Mouse (Mus musculus): Measurements from ENCODE around the gene Drd4.
"Not testable (repeated sequence)": the region's sequence is repeated elsewhere in the genome, so short reads cannot be mapped to it uniquely, and the experiment has no call there.

Drd4 gene

DNA sequence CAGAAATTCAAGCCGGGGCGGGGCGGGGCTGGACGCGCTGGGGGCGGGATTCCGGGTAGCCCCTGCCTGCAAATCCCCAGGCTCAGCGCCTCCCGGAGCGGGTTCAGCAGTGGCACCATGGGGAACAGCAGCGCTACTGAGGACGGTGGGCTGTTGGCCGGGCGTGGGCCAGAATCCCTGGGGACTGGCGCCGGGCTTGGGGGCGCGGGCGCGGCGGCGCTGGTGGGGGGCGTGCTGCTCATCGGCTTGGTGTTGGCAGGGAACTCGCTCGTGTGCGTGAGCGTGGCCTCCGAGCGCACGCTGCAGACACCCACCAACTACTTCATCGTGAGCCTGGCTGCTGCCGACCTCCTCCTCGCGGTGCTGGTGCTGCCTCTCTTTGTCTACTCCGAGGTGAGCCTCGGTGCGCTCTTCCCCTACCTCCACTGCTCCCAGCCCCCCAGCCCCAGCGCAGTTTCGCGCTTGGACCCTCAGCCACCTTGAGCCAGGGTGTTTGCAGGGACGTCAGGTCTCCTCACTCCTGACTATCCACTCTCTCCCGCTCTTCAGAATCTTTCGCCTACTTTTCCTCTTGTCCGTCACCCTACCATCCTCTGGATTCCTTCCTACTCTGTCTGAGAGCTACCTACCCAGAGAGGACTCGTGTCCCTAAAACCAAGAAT, at the start of gene Drd4:
Gene Drd4 (plus strand): TSS at position 86 of the 662 bp plus-strand sequence.
- DNase-seq: no peak

DNA sequence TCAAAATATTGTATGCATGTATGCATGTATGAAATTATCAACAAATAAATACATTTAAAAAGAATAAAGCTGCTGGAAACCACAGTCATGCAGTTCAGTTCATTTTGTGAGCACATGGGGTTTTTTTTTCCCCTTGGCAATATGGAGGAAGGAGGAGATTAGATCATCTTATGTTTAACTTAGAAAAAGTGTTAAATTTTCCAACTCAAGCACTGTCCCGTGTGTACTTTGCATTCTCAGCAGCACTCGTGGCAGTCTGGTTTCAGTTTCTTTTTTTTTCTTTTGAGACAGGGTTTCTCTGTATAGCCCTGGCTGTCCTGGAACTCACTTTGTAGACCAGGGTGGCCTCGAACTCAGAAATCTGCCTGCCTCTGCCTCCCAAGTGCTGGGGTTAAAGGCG, 41.3 kb upstream of the Drd4 start:
- not testable (repeated sequence) for DNase-seq

DNA sequence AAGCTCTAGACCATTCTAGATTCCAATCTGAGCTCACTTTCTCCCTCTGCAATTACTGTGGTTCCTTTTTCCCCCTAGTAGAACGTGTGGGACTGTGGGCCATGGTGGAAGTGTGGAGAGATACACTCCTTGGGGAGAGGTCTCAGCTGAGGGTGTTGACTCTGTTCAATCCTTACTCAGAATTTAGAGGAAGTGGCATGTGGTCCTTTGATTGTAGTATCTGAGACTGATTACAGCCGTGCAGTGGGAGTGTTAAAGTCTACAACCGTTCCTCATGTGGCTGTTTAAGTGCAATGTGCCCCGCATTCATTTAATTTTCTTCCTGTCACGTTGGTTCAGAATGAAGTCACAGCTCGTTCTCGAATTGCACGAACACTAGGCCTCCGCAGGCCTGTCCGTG, 35.6 kb upstream of the Drd4 start:
- DNase-seq: no peak

DNA sequence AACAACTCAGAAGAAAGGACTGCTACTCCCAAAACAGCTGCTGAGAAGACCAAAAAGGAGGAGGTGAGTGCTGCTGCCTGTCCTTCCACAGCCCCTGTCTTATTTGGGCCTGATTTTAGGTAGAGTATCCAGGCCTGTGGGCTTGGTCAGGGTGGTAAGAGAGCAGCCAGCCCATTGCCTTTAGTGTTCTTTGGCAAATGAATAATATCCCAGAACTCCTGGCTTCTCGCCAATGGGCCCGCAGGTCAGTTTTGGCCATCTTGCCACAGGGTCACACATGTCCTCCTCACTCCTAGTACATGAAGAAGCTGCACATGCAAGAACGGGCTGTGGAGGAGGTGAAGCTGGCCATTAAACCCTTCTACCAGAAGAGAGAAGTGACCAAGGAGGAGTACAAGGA, 30.3 kb upstream of the Drd4 start:
- DNase-seq: no peak

DNA sequence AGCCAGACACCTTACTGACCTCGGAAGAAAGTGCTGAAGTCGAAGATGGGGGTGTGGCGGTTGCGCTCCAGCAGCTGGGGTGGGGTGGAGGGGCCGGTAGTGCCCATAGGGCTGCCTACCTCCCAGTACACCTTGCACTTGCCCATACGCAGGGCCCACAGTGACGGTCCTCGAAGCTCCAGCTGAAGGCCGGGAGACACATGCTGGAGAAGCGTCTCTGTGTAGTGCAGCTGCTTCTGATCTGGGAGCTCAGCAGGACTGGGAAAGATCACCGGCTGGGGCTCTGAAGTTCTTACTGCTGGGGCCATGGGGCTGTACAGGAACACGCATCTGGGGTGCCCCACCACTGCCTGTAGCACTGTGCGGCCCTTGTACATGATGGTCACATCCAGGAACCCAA, 28.2 kb upstream of the Drd4 start:
- DNase-seq: no peak

DNA sequence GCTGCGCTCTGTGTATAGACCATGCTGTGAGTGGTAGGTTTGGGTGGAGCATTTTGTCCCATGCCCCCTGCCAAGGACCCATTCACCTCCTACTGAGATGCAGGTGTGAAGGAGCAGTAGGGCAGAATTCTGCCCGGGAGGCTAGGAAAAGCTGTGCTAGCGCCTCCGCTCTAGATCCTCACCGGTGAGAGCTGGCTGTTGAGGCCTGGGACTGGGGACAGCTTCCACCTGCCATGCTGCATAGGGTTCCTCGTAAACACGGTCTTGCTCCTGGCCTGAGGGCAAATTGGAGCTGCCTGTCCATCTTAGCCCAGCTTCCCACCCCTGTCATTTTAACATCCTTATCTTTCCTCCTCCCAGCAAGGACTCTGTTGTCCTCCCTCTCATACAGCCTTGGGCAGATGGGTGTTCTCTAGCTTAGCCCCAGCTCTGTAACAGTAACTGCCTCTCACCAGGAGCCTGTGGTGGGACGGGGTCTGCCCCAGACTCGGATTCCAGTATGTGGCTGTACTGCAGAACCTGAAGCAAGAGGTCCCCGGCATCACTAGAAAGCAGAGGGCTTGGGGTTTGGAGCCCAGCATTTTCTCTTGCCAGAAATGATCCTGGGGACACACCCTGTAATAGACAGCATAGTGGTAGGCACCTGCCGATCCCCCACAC, 27.6 kb upstream of the Drd4 start:
- DNase-seq: no peak

DNA sequence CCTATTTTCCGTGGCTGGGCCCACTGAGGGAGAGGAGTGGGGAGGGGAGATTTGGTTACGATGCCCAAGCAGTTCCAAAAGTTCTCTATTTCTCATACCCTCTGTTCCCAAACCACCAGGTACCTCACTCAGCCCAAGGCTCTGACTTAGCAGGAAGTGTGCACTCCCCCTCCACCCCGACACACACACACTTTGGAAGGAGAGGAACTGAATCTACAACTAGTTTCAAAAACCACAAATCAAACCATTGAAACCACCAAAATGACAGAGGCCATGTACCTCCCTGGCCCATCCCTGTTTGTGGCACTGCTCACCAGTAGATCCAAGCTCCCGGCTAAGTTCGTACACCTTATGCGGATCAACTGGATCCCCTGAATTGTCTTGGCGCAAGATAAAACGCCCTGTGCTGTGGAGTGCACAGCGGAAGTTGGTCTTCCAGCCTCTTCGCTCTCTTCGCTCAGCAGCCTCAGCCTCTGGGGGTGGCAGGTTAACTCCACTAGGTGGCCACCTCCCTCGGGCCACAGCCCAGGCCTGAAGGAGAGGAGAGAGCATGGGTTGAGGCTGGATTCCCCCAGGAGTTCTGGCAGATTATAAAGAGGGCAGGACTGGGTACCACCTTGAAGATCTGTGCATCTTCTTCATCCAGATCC, 26.9 kb upstream of the Drd4 start:
- peak; percentile 72 to 76 for DNase-seq

DNA sequence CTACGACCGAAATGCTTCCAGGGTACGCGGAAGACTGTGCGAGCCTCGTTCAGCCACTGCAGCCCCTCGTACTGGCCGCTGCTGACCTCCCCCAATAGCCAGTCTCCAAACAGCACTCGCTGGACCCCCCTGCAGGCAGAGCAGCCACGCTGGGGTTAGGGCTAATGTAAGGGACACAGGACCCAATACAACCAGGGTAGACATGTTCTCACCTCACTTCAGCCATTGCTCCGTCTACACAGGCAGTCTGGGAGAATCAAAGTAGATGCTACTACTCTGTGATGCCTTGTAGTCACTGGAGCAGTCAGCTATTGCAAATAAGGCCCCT, 26.4 kb upstream of the Drd4 start:
- DNase-seq: no peak

DNA sequence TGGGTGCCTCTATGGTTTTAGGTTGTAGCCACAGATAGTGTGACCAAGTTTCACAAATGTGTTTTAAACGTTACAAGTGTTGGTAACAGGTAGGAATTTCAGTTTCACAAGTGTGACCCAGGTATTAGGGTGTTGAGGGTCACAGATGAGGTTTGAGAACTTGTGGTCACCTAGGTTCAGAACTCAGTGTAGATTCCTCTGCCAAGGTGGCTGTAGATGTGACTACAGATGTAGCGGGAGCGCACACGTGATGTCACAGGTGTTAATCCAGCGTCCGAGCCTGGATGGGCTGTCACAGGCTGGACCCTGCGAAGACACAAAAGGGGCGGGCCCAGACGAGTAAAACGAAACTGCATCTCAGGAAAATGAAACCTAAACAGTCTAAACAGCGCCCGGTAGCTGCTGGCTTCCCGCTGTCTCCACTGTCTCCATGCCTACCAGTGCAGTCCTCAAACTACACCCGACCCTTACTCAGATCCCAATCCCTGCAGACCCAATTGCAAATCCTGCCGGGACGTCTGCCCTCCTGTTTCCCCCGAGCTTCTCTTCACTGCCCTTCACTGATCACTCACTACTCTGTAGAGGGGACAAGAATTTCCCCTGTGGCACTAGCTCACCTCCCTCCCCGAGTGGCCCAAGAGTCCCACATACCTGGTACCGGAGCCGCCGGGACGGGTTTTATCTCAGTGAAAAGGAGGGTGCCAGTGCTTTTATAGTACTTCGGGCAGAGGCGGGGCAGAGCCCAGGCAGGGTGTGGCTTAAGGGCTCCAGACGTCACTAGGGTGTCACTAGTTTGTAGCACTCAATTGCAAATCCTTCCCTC, 25.9 kb upstream of the Drd4 start, which contains the start of gene Irf7:
Gene Irf7 (minus strand): TSS at position 743 of the 823 bp plus-strand sequence.
- peak; percentile 75 to 79 for DNase-seq

DNA sequence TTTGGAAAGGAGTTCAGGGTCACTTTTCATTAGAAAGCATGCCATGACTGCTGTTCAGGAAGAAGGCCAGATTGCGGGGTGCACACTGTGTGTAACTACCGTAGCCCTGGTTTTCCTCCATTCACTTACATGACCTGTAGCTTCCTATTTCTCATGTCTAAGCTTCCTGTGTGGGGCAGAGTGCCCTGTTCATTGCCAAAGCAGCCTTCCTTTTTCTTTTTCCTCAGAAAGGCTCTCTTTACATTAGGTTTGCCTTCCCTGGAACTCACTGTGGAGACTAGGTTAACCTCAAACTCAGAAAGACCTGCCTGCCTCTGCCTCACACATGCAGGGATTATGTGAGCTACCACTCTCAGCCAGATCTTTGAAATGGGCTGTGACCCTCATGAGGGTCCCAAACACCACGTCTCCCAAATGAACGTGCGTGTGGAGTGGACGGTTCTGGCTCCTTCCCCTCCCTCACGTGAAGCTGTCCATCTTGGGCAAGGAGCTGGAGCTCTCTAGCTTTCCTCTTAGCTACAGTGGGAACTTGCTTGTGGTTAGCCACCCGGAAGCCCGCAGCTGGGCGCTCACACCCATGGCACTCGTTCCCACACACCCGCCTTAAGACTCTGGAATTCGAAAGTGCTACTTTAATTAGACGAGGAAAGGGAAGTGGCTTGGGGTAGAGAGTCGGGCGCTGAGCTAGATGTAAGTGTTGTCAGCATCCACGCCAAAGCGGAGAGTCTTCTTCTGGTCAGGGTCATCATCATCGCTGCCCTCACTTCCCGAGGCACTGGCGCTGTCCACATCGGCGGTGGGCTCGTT, 23.1 kb upstream of the Drd4 start:
- no peak for DNase-seq

DNA sequence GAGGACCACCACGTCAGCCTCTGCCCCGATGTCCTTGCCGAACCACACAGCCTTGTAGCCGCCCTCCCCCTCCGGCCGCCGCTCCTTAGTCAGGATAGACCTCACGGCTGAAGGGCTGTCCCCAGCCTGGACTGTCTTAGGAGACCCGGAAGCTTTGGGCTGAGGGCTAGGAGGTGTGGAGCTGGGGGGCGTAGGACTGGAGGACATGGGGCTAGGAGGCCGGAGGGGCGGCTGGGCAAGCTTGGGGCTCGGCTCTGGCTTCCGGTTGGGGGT, 22.6 kb upstream of the Drd4 start:
- no peak for DNase-seq

DNA sequence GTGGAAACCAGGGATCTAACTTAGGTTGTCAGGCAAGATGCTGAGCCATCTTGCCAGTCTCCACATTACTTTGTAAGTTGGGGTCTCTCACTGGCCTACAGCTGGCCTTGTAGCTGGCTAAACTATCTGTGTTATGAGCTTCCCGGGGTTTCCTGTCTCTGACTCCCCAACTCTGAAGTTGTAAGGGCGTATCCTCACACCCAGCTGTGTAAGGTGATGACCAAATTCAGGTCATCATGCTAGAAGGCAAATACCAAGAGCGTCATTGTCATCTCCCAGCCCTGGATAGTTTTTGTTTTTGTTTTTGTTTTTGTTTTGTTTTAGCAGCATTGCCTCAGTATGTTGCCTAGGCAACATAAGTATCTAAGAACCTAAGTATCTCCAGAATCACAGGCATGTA, 21.2 kb upstream of the Drd4 start:
- no peak for DNase-seq

DNA sequence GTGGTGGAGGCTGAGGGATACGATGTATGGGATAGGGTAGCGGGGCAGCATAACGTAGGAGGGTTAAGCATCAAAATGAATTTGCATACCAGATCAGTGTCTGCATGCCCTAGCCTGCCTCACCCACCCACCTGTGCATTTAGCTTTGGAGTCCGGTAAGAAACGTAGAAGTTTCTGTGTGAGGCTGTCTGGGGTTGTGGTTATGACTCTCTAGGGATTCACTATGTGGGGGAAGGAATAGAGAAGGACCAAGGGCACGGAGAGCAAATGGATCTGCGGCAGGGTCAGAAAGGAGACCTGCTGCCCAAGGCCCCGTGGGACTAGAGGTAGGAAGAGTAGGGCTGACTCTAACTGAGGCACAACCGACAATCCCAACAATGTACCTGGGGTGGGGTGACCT, 16.4 kb upstream of the Drd4 start:
- DNase-seq: no peak

DNA sequence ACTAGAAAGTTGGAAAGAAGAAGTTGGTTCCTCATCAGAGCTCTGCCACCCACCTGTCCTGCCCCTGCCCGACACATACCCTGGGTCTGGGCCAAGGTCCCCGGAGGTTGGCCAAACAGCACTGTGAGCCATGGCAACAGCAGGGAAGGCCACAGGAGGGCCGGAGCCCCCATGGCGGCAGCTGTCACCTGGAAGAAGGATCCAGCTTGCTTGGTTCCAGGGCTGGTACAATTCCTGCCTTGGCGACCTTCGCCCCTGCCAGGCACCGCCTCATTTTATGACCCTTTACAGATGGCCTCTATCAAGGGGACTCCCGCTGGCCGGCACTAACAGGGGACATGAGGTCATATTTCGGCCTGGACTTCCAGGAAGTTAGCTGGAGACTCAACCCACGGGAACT, 15.3 kb upstream of the Drd4 start, which contains the start of gene Cdhr5:
Gene Cdhr5 (minus strand): TSS at position 241 of the 400 bp plus-strand sequence.
- no peak for DNase-seq

DNA sequence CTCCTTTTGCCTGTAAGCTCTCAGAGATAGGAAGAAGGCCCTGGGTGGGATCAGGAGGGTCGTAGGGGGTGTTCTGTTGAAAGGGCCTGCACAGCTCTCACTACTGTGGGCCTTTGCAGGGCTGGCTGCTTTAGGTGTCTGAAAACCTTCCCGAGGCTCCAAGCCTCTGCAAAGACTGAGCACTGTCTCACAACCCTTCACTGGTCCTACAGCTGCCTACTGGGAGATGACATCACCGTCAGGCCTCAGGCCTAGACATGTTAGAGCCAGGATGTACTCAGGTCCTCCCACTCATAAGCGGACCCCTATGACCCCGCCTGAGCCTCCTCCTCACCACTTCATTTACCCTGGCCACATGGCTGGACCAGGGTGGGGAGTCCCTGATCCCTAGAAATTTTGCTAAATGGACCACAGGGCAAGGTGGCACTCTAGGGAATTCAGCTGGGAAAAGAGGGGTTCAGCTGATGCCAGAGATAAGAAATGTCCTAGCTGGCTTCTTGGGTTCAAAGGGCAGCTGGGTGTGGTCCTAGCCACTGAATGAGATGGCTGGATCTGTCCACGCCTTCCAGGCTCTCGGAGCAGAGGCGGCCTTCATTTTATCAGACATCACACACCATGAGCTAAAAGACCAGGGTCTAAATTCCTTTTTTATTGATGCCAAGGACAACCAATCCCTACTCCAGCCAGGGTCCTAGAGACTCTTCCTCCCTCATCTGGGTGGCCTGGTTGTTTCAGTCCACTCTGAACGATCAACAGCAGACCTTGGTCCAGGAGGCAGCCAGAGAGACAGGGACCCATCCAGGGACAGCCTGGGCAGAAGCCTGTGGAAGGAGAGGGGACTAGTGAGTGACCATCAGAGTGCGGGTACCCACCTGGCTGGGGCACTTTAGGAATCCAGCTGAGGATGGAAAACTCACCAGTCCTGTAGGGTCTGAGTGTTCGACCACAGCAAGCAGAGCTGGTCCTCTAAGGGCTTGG, 13.8 kb upstream of the Drd4 start:
- no peak for DNase-seq

DNA sequence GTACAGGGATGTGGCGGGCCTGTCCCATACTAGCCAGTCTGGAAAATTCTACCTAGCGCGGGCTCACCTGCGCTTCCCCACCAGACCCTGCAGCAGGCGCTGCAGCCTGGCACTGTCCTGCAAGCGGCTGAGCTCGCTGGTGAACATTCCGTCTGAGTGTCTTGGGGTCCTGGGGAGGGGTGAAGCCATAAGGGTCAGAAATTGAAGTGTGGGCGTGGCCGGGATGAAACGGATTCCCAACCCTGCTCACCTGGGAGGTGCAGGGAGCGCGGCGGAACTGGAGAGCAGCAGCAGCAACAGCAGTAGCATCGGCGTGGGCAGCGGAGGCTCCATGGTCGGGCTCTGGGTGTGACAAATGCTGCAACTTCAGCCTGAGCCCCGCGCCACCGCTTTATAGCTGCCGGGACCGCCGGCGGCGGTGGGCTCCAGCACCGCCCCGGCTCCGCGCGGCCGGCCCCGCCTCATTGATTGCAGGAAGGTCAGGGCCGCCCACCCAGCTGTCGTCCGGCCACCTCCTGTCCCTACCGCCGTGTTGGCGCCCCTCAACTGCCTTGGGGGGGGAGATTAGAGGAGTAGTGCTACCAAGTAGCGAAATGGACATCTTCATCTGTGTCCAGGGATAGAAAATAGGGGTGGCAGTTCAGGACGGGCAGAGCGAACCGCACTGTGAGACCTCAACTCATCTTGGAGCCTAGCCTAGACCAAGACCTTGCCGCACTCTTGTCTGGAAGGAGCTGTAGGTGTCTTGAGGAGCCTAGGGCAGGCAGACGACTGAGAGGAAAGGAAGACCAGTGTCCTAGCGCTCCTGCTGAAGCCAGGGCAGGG, 12.8 kb upstream of the Drd4 start, which contains the start of gene Sct:
Gene Sct (minus strand): TSS at position 368 of the 825 bp plus-strand sequence.
- DNase-seq: no peak

DNA sequence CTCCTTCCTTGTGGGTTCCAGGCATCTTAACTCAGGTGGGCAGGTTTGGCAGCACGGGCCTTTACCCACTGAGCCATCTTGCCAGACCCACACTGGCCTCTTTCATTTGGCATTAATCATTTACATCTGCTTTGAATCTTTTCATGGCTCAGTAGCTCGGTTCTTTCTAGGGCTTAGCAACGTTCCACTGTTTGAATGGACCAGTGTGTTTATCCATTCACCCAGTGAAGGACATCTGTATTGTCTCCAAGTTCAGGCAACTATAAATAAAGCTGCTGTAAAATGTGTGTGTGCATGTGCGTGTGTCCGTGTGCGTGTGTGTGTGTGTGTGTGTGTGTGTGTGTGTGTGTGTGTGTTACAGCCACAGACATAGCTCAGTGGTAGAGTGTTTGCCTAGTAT, 10.4 kb upstream of the Drd4 start:
- DNase-seq: no peak

DNA sequence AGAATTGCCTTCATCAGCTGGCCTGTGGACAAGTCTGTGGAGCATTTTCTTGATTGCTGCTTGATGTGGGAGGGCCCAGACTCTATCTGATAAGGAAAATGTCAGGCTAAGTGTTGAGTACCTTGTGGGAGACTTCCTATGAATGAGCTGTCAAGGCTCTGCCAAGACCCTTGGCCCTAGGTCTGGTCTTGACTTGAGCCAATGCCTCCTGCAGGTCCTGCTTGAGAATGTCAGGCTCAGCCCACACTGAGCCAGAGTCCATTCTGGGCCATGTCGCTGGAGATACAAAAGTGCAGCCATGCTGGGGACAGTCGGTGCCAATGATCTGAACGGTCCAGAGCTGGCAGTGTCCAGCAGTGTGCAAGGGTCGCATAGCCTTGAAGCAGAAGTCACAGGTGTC, 9.1 kb upstream of the Drd4 start:
- DNase-seq: no peak

DNA sequence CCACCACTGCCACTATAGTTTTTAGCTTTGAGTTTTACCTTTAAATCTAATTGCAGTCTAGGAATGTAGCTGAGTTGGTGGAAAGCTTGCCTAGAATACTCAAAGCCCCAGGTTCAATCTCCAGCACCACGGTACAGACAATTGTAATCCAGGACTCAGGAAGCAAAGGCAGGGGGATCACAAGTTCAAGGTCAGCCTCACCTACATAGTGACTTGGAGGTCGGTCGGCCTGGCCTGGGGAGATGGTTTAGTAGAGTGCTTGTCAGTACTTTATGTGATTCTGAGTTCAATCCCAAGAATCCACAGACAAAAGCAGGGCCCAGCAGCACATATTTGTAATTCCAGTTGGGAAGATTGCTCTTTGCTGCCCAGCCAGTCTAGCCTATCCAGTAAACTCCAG, 3.8 kb upstream of the Drd4 start:
- no peak for DNase-seq

DNA sequence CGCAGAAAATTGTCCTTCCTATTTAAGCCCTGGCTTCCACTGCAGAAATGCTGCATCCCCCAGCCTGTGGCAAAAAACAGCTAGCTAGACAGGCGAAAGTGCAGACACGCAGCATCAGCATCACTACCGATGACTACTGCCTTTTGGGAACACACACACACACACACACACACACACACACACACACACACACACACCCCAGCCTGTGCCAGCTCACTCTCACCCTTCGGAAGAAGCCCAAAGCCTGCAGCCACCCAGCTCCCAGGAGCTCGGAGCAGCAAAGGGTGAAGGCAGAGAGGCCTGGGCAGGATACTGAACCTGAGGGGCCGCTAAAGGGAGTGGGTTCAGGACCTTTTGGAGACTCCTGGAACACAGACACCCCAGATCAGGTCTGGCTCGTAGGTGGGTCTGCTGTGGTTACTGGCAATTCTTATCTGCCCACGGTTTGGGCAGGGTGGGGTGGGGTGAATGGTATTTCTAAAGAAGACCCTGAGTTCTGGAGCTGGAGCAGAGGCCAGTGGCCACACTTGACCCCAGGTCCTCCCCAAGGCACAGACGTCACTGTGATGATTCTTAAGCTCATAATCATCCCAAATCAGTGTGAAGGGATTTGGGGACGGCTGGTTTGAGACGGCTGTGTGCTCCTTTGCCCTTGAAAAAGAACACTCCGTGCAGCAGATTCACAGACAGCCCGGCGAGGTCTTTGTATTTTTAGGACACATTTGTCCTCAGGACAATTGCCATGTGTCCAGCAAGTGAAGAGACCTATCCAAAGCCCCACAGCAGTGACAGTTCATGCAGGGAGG, 980 bp downstream of the Drd4 start:
- DNase-seq: no peak

Data from thymus, postnatal 36 days (tissue).